Mouse (Mus musculus): ENCODE data around the gene Wipf1. TPM values are rescaled to one million over a fixed set of nuclear protein-coding genes. Genes with fewer than 3 reads are reported as not detected.

The Wipf1 gene
- polyA plus RNA-seq, 1 experiment, result 13.7 TPM

DNA sequence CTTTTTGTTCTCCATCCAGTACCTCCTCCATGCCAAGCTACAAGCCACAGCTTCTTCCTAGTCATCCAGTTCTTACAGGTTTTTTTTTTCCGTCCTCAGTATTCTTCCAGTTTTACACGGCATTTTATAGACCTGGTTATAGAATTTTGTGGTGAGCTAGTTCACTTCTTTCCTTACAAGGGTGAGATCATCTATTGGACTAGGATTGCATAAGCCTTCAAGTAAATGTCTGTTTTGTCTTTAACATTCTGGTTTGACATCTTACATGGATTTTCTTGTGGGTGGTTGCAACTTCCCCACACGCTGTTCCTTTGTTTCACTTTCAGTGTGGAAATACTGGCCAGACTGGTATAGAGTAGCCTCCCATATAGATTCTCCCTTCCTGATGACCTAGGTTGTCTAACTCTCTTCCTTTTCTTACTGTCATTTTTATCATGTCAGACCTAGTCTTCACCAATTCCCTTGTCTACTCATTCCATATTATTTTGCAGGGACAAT is 132.7 kb downstream of the Wipf1 start:
- no peaks in the 10 kb centered on the region for H3K79me2 ChIP-seq (ENCODE audit: control insufficient read depth, insufficient read depth)
- TF ChIP-seq CEBPB (IDR thresholded peaks at IDR 0.05; ENCODE audit: insufficient read depth, poor library complexity, severe bottlenecking) (peak; percentile 80), MAX (IDR thresholded peaks at IDR 0.05; ENCODE audit: low read depth) (no peak)
- H3K4me2 ChIP-seq (ENCODE audit: low read depth), result peak overlapping the region; percentile 56

DNA sequence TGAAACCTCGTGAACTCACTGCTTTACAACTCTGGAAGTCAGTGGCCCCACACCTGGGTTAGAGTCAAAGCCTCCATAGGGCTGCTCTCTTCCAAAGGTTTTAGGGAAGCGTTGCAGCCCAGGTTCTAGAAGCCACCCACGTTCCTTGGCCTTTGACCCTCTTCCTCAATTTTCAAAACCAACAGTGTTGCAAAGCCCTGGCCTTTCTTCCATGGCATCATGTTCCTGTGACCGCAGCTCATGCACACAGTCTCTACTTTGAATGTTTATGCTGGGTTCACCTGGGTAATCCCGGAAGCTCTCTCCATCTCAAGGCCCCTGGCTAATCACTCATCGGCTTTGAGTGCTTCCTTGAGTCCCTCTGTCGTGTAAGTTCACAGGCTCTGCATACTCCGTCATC is 134.0 kb downstream of the Wipf1 start:
- Histone ChIP-seq H3K27me3 (ENCODE audit: control insufficient read depth, insufficient read depth, insufficient read length) (no peaks in the 10 kb centered on the region), H3ac (ENCODE audit: control insufficient read depth, insufficient read length) (no peak overlapping the region), H3K79me2 (ENCODE audit: control insufficient read depth, insufficient read depth) (no peaks in the 10 kb centered on the region), H3K4me2 (ENCODE audit: low read depth) (peak overlapping the region; percentile 25), H3K36me3 (ENCODE audit: control insufficient read depth, insufficient read depth) (no peaks in the 10 kb centered on the region), H3K4me3 (no peak overlapping the region)
- TF ChIP-seq REST (IDR thresholded peaks at IDR 0.05; ENCODE audit: insufficient read depth, insufficient read length) (no peak), E2F4 (IDR thresholded peaks at IDR 0.05; ENCODE audit: insufficient read depth) (no peak), CEBPB (IDR thresholded peaks at IDR 0.05; ENCODE audit: insufficient read depth, poor library complexity, severe bottlenecking) (no peak), USF1 (IDR thresholded peaks at IDR 0.05; ENCODE audit: low read depth) (no peak), MYOD1 (IDR thresholded peaks at IDR 0.05; ENCODE audit: control insufficient read depth in 1 of 3, insufficient read length in 2 of 3, low read depth in 2 of 3) (no peak), MYOG (IDR thresholded peaks at IDR 0.05; ENCODE audit: control insufficient read depth in 1 of 3, insufficient read depth in 1 of 3, insufficient read length in 2 of 3, low read depth in 2 of 3) (no peak), TCF3 (IDR thresholded peaks at IDR 0.05; ENCODE audit: insufficient read length, low read depth) (no peak), POLR2AphosphoS2 (IDR thresholded peaks at IDR 0.05; ENCODE audit: insufficient read length, low read depth) (no peak), TCF12 (IDR thresholded peaks at IDR 0.05; ENCODE audit: insufficient read depth, poor library complexity, severe bottlenecking) (no peak), MAX (IDR thresholded peaks at IDR 0.05; ENCODE audit: low read depth) (no peak), SRF (IDR thresholded peaks at IDR 0.05; ENCODE audit: control insufficient read depth, insufficient read length, low read depth) (no peak), POLR2A (IDR thresholded peaks at IDR 0.05; ENCODE audit: insufficient read length, low read depth) (no peak)

More for the DNA sequence above, 132.7 kb downstream of the Wipf1 start:
- no peaks in the 10 kb centered on the region for H3K27me3 ChIP-seq (ENCODE audit: control insufficient read depth, insufficient read depth, insufficient read length)
- no peak overlapping the region for H3ac ChIP-seq (ENCODE audit: control insufficient read depth, insufficient read length)
- H3K4me3 ChIP-seq, result peak overlapping the region; percentile 1
- H3K36me3 ChIP-seq (ENCODE audit: control insufficient read depth, insufficient read depth), result no peaks in the 10 kb centered on the region

DNA sequence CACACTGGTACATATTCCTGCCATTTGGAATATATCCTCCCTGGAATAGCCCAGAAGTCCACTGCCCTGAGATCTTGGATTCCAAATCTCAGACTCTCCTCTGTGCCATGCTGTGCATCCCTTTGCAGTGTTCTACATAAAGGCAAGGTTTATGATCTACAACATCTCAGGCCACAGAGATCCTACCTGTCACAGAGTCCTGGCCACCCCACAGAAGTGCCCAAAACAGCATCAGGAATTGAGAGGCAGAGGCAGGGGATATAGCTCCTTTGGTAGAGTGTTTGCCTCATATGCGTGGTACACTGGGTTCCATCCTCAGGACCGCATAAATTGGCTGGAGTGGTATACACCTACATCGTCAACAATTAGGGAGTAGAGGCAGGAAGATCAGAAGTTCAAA is 135.1 kb downstream of the Wipf1 start:
- Histone ChIP-seq H3K36me3 (ENCODE audit: control insufficient read depth, insufficient read depth) (no peaks in the 10 kb centered on the region), H3K4me3 (no peak overlapping the region), H3K27me3 (ENCODE audit: control insufficient read depth, insufficient read depth, insufficient read length) (no peaks in the 10 kb centered on the region), H3K4me2 (ENCODE audit: low read depth) (no peak overlapping the region), H3ac (ENCODE audit: control insufficient read depth, insufficient read length) (no peak overlapping the region), H3K79me2 (ENCODE audit: control insufficient read depth, insufficient read depth) (no peaks in the 10 kb centered on the region)
- TF ChIP-seq TCF12 (IDR thresholded peaks at IDR 0.05; ENCODE audit: insufficient read depth, poor library complexity, severe bottlenecking), result no peak
- TF ChIP-seq REST (IDR thresholded peaks at IDR 0.05; ENCODE audit: insufficient read depth, insufficient read length), result no peak
- TF ChIP-seq MYOD1 (IDR thresholded peaks at IDR 0.05; ENCODE audit: control insufficient read depth in 1 of 3, insufficient read length in 2 of 3, low read depth in 2 of 3), result no peak
- TF ChIP-seq E2F4 (IDR thresholded peaks at IDR 0.05; ENCODE audit: insufficient read depth), result no peak
- TF ChIP-seq SRF (IDR thresholded peaks at IDR 0.05; ENCODE audit: control insufficient read depth, insufficient read length, low read depth), result no peak
- TF ChIP-seq USF1 (IDR thresholded peaks at IDR 0.05; ENCODE audit: low read depth), result no peak
- no peak for TF ChIP-seq MYOG (IDR thresholded peaks at IDR 0.05; ENCODE audit: control insufficient read depth in 1 of 3, insufficient read depth in 1 of 3, insufficient read length in 2 of 3, low read depth in 2 of 3)
- TF ChIP-seq POLR2AphosphoS2 (IDR thresholded peaks at IDR 0.05; ENCODE audit: insufficient read length, low read depth), result no peak
- TF ChIP-seq TCF3 (IDR thresholded peaks at IDR 0.05; ENCODE audit: insufficient read length, low read depth), result no peak
- TF ChIP-seq CEBPB (IDR thresholded peaks at IDR 0.05; ENCODE audit: insufficient read depth, poor library complexity, severe bottlenecking), result no peak
- TF ChIP-seq POLR2A (IDR thresholded peaks at IDR 0.05; ENCODE audit: insufficient read length, low read depth), result no peak
- TF ChIP-seq MAX (IDR thresholded peaks at IDR 0.05; ENCODE audit: low read depth), result no peak

DNA sequence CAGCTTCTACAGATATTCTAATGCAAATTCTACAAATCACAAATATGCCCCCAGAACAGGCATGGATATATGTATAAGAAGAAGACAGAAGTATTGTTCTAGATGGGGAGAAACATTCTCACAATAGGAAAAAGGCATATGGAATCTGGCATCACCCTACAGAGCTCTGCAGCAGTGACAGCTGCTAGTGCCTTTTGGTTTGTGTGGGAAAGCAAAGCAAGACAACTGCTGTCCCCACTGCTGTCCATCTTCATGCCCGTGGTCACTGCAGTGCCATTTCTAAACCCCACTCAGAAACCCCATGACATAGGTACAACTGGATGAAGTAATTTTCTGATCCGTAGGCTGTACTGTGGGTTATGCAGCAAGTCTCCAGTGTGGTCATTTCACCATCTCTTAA is 136.8 kb downstream of the Wipf1 start:
- Histone ChIP-seq H3K27me3 (ENCODE audit: control insufficient read depth, insufficient read depth, insufficient read length) (no peaks in the 10 kb centered on the region), H3K36me3 (ENCODE audit: control insufficient read depth, insufficient read depth) (no peaks in the 10 kb centered on the region), H3K79me2 (ENCODE audit: control insufficient read depth, insufficient read depth) (no peaks in the 10 kb centered on the region), H3ac (ENCODE audit: control insufficient read depth, insufficient read length) (no peak overlapping the region), H3K4me2 (ENCODE audit: low read depth) (peak overlapping the region; percentile 39), H3K4me3 (no peak overlapping the region)
- peak; percentile 73 to 95 (median 94) for TF ChIP-seq MYOG (IDR thresholded peaks at IDR 0.05; ENCODE audit: control insufficient read depth in 1 of 3, insufficient read depth in 1 of 3, insufficient read length in 2 of 3, low read depth in 2 of 3)
- no peak for TF ChIP-seq USF1 (IDR thresholded peaks at IDR 0.05; ENCODE audit: low read depth)
- TF ChIP-seq MYOD1 (IDR thresholded peaks at IDR 0.05; ENCODE audit: control insufficient read depth in 1 of 3, insufficient read length in 2 of 3, low read depth in 2 of 3), result peak; percentile 62 to 95 (median 87)
- TF ChIP-seq TCF3 (IDR thresholded peaks at IDR 0.05; ENCODE audit: insufficient read length, low read depth), result peak; percentile 43
- TF ChIP-seq TCF12 (IDR thresholded peaks at IDR 0.05; ENCODE audit: insufficient read depth, poor library complexity, severe bottlenecking), result peak; percentile 51

DNA sequence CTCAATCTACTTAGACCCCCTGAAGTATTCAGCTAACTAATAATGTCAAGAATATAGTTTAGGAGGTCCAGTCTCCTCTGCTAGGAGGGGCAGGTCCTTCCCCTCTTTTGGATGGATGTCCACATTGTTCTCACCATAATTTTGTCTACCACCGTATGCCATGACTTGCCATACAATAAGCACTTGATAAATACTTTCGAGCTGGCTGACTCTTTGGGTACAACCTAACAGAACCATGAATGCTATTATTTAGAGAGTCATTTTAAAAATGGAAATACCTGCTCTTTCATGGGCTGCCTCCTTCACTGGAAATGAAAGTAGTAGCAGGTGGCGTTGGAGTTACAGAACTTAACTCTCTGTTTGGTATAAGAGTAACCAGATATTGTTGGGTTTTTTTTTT is 139.6 kb downstream of the Wipf1 start:
- no peak for TF ChIP-seq TCF3 (IDR thresholded peaks at IDR 0.05; ENCODE audit: insufficient read length, low read depth)
- TF ChIP-seq POLR2A (IDR thresholded peaks at IDR 0.05; ENCODE audit: insufficient read length, low read depth), result no peak
- TF ChIP-seq TCF12 (IDR thresholded peaks at IDR 0.05; ENCODE audit: insufficient read depth, poor library complexity, severe bottlenecking), result no peak
- TF ChIP-seq USF1 (IDR thresholded peaks at IDR 0.05; ENCODE audit: low read depth), result no peak
- TF ChIP-seq REST (IDR thresholded peaks at IDR 0.05; ENCODE audit: insufficient read depth, insufficient read length), result no peak
- no peak for TF ChIP-seq MYOD1 (IDR thresholded peaks at IDR 0.05; ENCODE audit: control insufficient read depth in 1 of 3, insufficient read length in 2 of 3, low read depth in 2 of 3)
- TF ChIP-seq MYOG (IDR thresholded peaks at IDR 0.05; ENCODE audit: control insufficient read depth in 1 of 3, insufficient read depth in 1 of 3, insufficient read length in 2 of 3, low read depth in 2 of 3), result no peak
- no peak for TF ChIP-seq POLR2AphosphoS2 (IDR thresholded peaks at IDR 0.05; ENCODE audit: insufficient read length, low read depth)
- no peak for TF ChIP-seq CEBPB (IDR thresholded peaks at IDR 0.05; ENCODE audit: insufficient read depth, poor library complexity, severe bottlenecking)
- no peak for TF ChIP-seq E2F4 (IDR thresholded peaks at IDR 0.05; ENCODE audit: insufficient read depth)
- TF ChIP-seq SRF (IDR thresholded peaks at IDR 0.05; ENCODE audit: control insufficient read depth, insufficient read length, low read depth), result no peak
- TF ChIP-seq MAX (IDR thresholded peaks at IDR 0.05; ENCODE audit: low read depth), result no peak
- H3K36me3 ChIP-seq (ENCODE audit: control insufficient read depth, insufficient read depth), result no peaks in the 10 kb centered on the region
- H3K27me3 ChIP-seq (ENCODE audit: control insufficient read depth, insufficient read depth, insufficient read length), result no peaks in the 10 kb centered on the region
- no peaks in the 10 kb centered on the region for H3K79me2 ChIP-seq (ENCODE audit: control insufficient read depth, insufficient read depth)
- no peak overlapping the region for H3K4me2 ChIP-seq (ENCODE audit: low read depth)
- no peak overlapping the region for H3K4me3 ChIP-seq
- no peak overlapping the region for H3ac ChIP-seq (ENCODE audit: control insufficient read depth, insufficient read length)
